In genomic region chr14:121112061-121112460, GRCm38 (mm10) we compare ENCODE assay signal across 32 mouse cellular contexts.
DNase-seq lines count a peak whose midpoint lies in the region; ATAC-seq lines count a peak whose summit lies in the region.
"Had no signal": no experiment of that assay in that cellular context is flagged by ENCODE, and none has a peak within 500 bp of the region (broad histone marks: within the 10 kb centered on the region; RNA-seq: fewer than 3 reads in every experiment).

No protein-coding gene starts in this region.

- no peak for ATAC-seq in intestine, embryonic 15.5 days
- ATAC-seq in intestine, embryonic 16.5 days: no peak
- ATAC-seq in embryonic facial prominence, embryonic 11.5 days (replicated peaks; ENCODE audit: insufficient number of reproducible peaks, low FRiP score, low TSS enrichment, low read depth): peak; percentile 44
- ATAC-seq: forebrain, embryonic 16.5 days; hindbrain, postnatal 0 days; intestine, postnatal 0 days had no signal

- 82% methylated on average over 8 of the region's 8 CpGs for WGBS in intestine, embryonic 15.5 days
- 82% methylated on average over 8 of the region's 8 CpGs for WGBS in intestine, embryonic 16.5 days
- WGBS in embryonic facial prominence, embryonic 11.5 days: 48% methylated on average over 8 of the region's 8 CpGs

- no peaks in the 10 kb centered on the region for H3K27me3 ChIP-seq in intestine, embryonic 15.5 days (replicated peaks)
- no peaks in the 10 kb centered on the region for H3K27me3 ChIP-seq in intestine, embryonic 16.5 days (replicated peaks; ENCODE audit: control insufficient read depth, insufficient read depth, low read length)
- no peaks in the 10 kb centered on the region for H3K27me3 ChIP-seq in embryonic facial prominence, embryonic 11.5 days (ENCODE audit: control insufficient read depth, insufficient read depth, low read length)
- H3K27me3 ChIP-seq: embryonic facial prominence, embryonic 13.5 days; limb, embryonic 15.5 days; liver, embryonic 13.5 days; neural tube, embryonic 13.5 days; stomach, embryonic 15.5 days had no signal

- H3K9ac ChIP-seq in intestine, embryonic 15.5 days: no peak overlapping the region
- H3K9ac ChIP-seq in intestine, embryonic 16.5 days (ENCODE audit: low read depth, low read length): no peak overlapping the region
- H3K9ac ChIP-seq in embryonic facial prominence, embryonic 11.5 days (replicated peaks; ENCODE audit: low read length): no peak overlapping the region
- H3K9ac ChIP-seq: embryonic facial prominence, embryonic 13.5 days; limb, embryonic 15.5 days; liver, embryonic 13.5 days; neural tube, embryonic 13.5 days; stomach, embryonic 15.5 days had no signal

- H3K4me2 ChIP-seq in intestine, embryonic 15.5 days (replicated peaks): no peak overlapping the region
- no peak overlapping the region for H3K4me2 ChIP-seq in intestine, embryonic 16.5 days (ENCODE audit: low read depth, low read length)
- H3K4me2 ChIP-seq in embryonic facial prominence, embryonic 11.5 days (ENCODE audit: low read depth, low read length): no peak overlapping the region
- H3K4me2 ChIP-seq: embryonic facial prominence, embryonic 13.5 days; limb, embryonic 15.5 days; liver, embryonic 13.5 days; midbrain, embryonic 11.5 days; neural tube, embryonic 13.5 days; stomach, embryonic 15.5 days had no signal

- peaks cover 28% of the 10 kb centered on the region for H3K4me1 ChIP-seq in intestine, embryonic 15.5 days (replicated peaks)
- H3K4me1 ChIP-seq in intestine, embryonic 16.5 days (ENCODE audit: control insufficient read depth, insufficient read depth, low read length): peaks cover 30% of the 10 kb centered on the region
- H3K4me1 ChIP-seq in embryonic facial prominence, embryonic 11.5 days (ENCODE audit: control insufficient read depth, insufficient read depth, low read length): no peaks in the 10 kb centered on the region; the same call in none of the 2 replicates

- 0 out of 2 replicates have a peak, but pooled peaks cover 4% of the 10 kb centered on the region for H3K36me3 ChIP-seq in intestine, embryonic 15.5 days
- peaks cover 3% of the 10 kb centered on the region; the same call in 1 of the 2 replicates for H3K36me3 ChIP-seq in intestine, embryonic 16.5 days (ENCODE audit: control insufficient read depth, insufficient read depth, low read length)
- H3K36me3 ChIP-seq in embryonic facial prominence, embryonic 11.5 days (replicated peaks; ENCODE audit: control insufficient read depth, insufficient read depth, low read depth, low read length): peaks cover 5% of the 10 kb centered on the region
- H3K36me3 ChIP-seq: liver, embryonic 13.5 days had no signal

- no peaks in the 10 kb centered on the region for H3K9me3 ChIP-seq in intestine, embryonic 15.5 days
- no peaks in the 10 kb centered on the region for H3K9me3 ChIP-seq in intestine, embryonic 16.5 days (ENCODE audit: control insufficient read depth, low read length)
- no peaks in the 10 kb centered on the region for H3K9me3 ChIP-seq in embryonic facial prominence, embryonic 11.5 days (replicated peaks; ENCODE audit: control insufficient read depth, low read length)
- H3K9me3 ChIP-seq: embryonic facial prominence, embryonic 13.5 days; limb, embryonic 15.5 days; liver, embryonic 13.5 days; neural tube, embryonic 13.5 days; stomach, embryonic 15.5 days had no signal

- H3K27ac ChIP-seq in intestine, embryonic 15.5 days: 0 out of 2 replicates have a peak overlapping the region, but pooled peaks have one; percentile 46
- no peak overlapping the region for H3K27ac ChIP-seq in intestine, embryonic 16.5 days (ENCODE audit: low read length)
- no peak overlapping the region for H3K27ac ChIP-seq in embryonic facial prominence, embryonic 11.5 days (replicated peaks; ENCODE audit: low read depth, low read length)
- H3K27ac ChIP-seq: embryonic facial prominence, embryonic 13.5 days; hindbrain, postnatal 0 days; limb, embryonic 15.5 days; liver, embryonic 13.5 days; macrophage; neural tube, embryonic 13.5 days; stomach, embryonic 15.5 days had no signal

- no peak overlapping the region for H3K4me3 ChIP-seq in intestine, embryonic 15.5 days (replicated peaks)
- H3K4me3 ChIP-seq in intestine, embryonic 16.5 days (ENCODE audit: low read length): no peak overlapping the region
- H3K4me3 ChIP-seq in embryonic facial prominence, embryonic 11.5 days (ENCODE audit: low read depth, low read length): no peak overlapping the region
- H3K4me3 ChIP-seq: embryonic facial prominence, embryonic 13.5 days; erythroblast, embryonic 14.5 days; limb, embryonic 15.5 days; liver, embryonic 13.5 days; myocyte; neural tube, embryonic 13.5 days; stomach, embryonic 15.5 days had no signal

- DNase-seq in brain, adult 2 months (ENCODE audit: low read depth, low spot score): peak; percentile 58
- DNase-seq in embryonic facial prominence, embryonic 11.5 days (ENCODE audit: low spot score): peak; percentile 48
- DNase-seq in mesoderm, embryonic 11.5 days (ENCODE audit: low read depth, low spot score): peak; percentile 60
- no peak for DNase-seq in kidney, adult 18-20 months
- no peak for DNase-seq in frontal cortex, postnatal 14 days (ENCODE audit: low spot score in 2 of 2)
- DNase-seq: adrenal gland, postnatal 14 days; cerebellum, adult 11-12 months; cerebellum, adult 9-11 months; gastrocnemius, postnatal 10 days; heart, postnatal 14 days; kidney, postnatal 14 days; layer of hippocampus, postnatal 36 days; left cerebral cortex, postnatal 4 days; liver, embryonic 13.5 days; lung, adult 2 months; lung, postnatal 10 days; retina, postnatal 1 day; right cerebral cortex, postnatal 14 days; thymus, postnatal 25 days had no signal

Comparison
In these comparisons a context has a peak if more than half of its experiments do, and no peak if none do; other contexts are left out.
1. DNase-seq: peak in brain, adult 2 months (single experiment), embryonic facial prominence, embryonic 11.5 days (single experiment) and mesoderm, embryonic 11.5 days (single experiment); none in kidney, adult 18-20 months (single experiment) and frontal cortex, postnatal 14 days (0 of 2).